Mouse (Mus musculus) right cerebral cortex, adult 2 months (tissue): ENCODE data around the gene Olfr98.
"Not testable (repeated sequence)": the region's sequence is repeated elsewhere in the genome, so short reads cannot be mapped to it uniquely, and the experiment has no call there.

Experiments
- DNase-seq, 2 experiments: peaks; one replicate each; pipeline ENCODE4 v3.0.0; 2021 to 2022; ENCODE audit warnings: low spot score in 2 of 2

Olfr98 gene

GRCm38 (mm10) chr17:37263626-37264025 lies at the start of gene Olfr98:
Gene Olfr98, minus strand, starts transcription at chr17:37263749.
- no peak for DNase-seq

GRCm38 (mm10) chr17:37310146-37310699 lies 46.7 kb upstream of the Olfr98 start:
- no peak for DNase-seq

- peak; percentile 4 to 19 for DNase-seq
Observed at GRCm38 (mm10) chr17:37308483-37308882, 44.9 kb upstream of the Olfr98 start.

- no peak for DNase-seq
Observed at GRCm38 (mm10) chr17:37304213-37304612, 40.7 kb upstream of the Olfr98 start, which contains the start of gene Olfr101. Gene Olfr101, minus strand, starts transcription at chr17:37304313.

GRCm38 (mm10) chr17:37283360-37283759 lies 19.8 kb upstream of the Olfr98 start, which contains the start of gene Olfr99:
Gene Olfr99, minus strand, starts transcription at chr17:37283460.
- DNase-seq, result no peak

- DNase-seq, result no peak
Observed at GRCm38 (mm10) chr17:37280331-37280730, 16.8 kb upstream of the Olfr98 start.

GRCm38 (mm10) chr17:37276573-37276972 lies 13.0 kb upstream of the Olfr98 start:
- DNase-seq, result no peak

- no peak for DNase-seq
Observed at GRCm38 (mm10) chr17:37275626-37276248, 12.2 kb upstream of the Olfr98 start.

GRCm38 (mm10) chr17:37270702-37271092 lies 7.1 kb upstream of the Olfr98 start:
- peak; percentile 4 to 7 for DNase-seq

- DNase-seq, result peak; percentile 96
Observed at GRCm38 (mm10) chr17:37270058-37270701, 6.6 kb upstream of the Olfr98 start, which contains the start of gene H2-M3. Gene H2-M3, plus strand, starts transcription at chr17:37270220.

GRCm38 (mm10) chr17:37250544-37250943 lies 13.0 kb downstream of the Olfr98 start:
- peak; percentile 5 to 6 for DNase-seq

- DNase-seq, result no peak
Observed at GRCm38 (mm10) chr17:37249460-37249859, 14.1 kb downstream of the Olfr98 start.

GRCm38 (mm10) chr17:37246715-37247114 lies 16.8 kb downstream of the Olfr98 start:
- peak; percentile 40 to 42 for DNase-seq

GRCm38 (mm10) chr17:37242198-37242597 lies 21.4 kb downstream of the Olfr98 start:
- no peak for DNase-seq

- DNase-seq, result not testable (repeated sequence)
Observed at GRCm38 (mm10) chr17:37237230-37237629, 26.3 kb downstream of the Olfr98 start, which contains the start of gene Olfr97. Gene Olfr97, minus strand, starts transcription at chr17:37237330.

- no peak for DNase-seq
Observed at GRCm38 (mm10) chr17:37221879-37222278, 41.7 kb downstream of the Olfr98 start.

- DNase-seq, result no peak
Observed at GRCm38 (mm10) chr17:37219846-37220245, 43.7 kb downstream of the Olfr98 start, which contains the start of gene Olfr96. Gene Olfr96, plus strand, starts transcription at chr17:37220146.

GRCm38 (mm10) chr17:37218486-37218885 lies 45.1 kb downstream of the Olfr98 start:
- DNase-seq, result no peak

- no peak for DNase-seq
Observed at GRCm38 (mm10) chr17:37213018-37213417, 50.5 kb downstream of the Olfr98 start, which contains the start of gene Olfr95. Gene Olfr95, minus strand, starts transcription at chr17:37213118.
